In genomic region chr14:121466501-121466900, GRCm38 (mm10) we compare ENCODE assay signal across 34 mouse cellular contexts. TPM values are rescaled to one million over a fixed set of nuclear protein-coding genes. Genes with fewer than 3 reads are reported as not detected.
DNase-seq lines count a peak whose midpoint lies in the region; ATAC-seq and TF ChIP-seq lines count a peak whose summit lies in the region.
"Had no signal": no experiment of that assay in that cellular context is flagged by ENCODE, and none has a peak within 500 bp of the region (broad histone marks: within the 10 kb centered on the region; RNA-seq: fewer than 3 reads in every experiment).

No protein-coding gene starts in this region.

- H3K4me2 ChIP-seq in hindbrain, postnatal 0 days (ENCODE audit: low read depth, low read length): no peak overlapping the region
- H3K4me2 ChIP-seq in hindbrain, embryonic 12.5 days (replicated peaks): no peak overlapping the region
- H3K4me2 ChIP-seq in forebrain, embryonic 16.5 days (ENCODE audit: low read length): no peak overlapping the region
- H3K4me2 ChIP-seq: embryonic facial prominence, embryonic 12.5 days; heart, embryonic 15.5 days; limb, embryonic 15.5 days; liver, embryonic 13.5 days; midbrain, embryonic 12.5 days; neural tube, embryonic 12.5 days; stomach, embryonic 15.5 days had no signal

- TF ChIP-seq CTCF in hindbrain, postnatal 0 days (IDR thresholded peaks at IDR 0.05; ENCODE audit: low read depth): no peak

- WGBS in hindbrain, postnatal 0 days: 61% methylated on average over 4 of the region's 4 CpGs
- WGBS in hindbrain, embryonic 12.5 days: 90% methylated on average over 4 of the region's 4 CpGs
- 71% methylated on average over 4 of the region's 4 CpGs for WGBS in forebrain, embryonic 16.5 days

- H3K4me3 ChIP-seq in hindbrain, postnatal 0 days (ENCODE audit: low read length): no peak overlapping the region
- no peak overlapping the region for H3K4me3 ChIP-seq in hindbrain, embryonic 12.5 days
- no peak overlapping the region for H3K4me3 ChIP-seq in forebrain, embryonic 16.5 days (replicated peaks; ENCODE audit: low read length)
- H3K4me3 ChIP-seq: embryonic facial prominence, embryonic 12.5 days; heart, adult 2 months; heart, embryonic 15.5 days; limb, embryonic 10.5 days; limb, embryonic 15.5 days; liver, embryonic 13.5 days; megakaryocyte, embryonic 14.5 days; midbrain, embryonic 12.5 days; myocyte; neural tube, embryonic 12.5 days; stomach, embryonic 15.5 days had no signal

- ATAC-seq in hindbrain, postnatal 0 days: no peak
- no peak for ATAC-seq in hindbrain, embryonic 12.5 days (ENCODE audit: low FRiP score)
- ATAC-seq in forebrain, embryonic 16.5 days: no peak
- ATAC-seq: forebrain, embryonic 14.5 days; intestine, embryonic 16.5 days; lung, postnatal 0 days had no signal

- DNase-seq in adrenal gland, adult (ENCODE audit: inconsistent age in 2 of 2, low spot score in 1 of 2): peak; percentile 80 to 87
- DNase-seq in adrenal gland, postnatal 4 days (ENCODE audit: low spot score in 2 of 2): no peak
- peak; percentile 7 for DNase-seq in hindbrain, postnatal 0 days (ENCODE audit: low spot score)
- DNase-seq in adrenal gland, postnatal 10 days: peak; percentile 62
- no peak for DNase-seq in right cerebral cortex, postnatal 14 days
- DNase-seq: cerebellum, adult 11-12 months; cerebellum, postnatal 25 days; gastrocnemius, postnatal 25 days; heart, adult 2 months; kidney, adult 8-10 months; kidney, postnatal 4 days; liver, embryonic 13.5 days; lung, adult 18-20 months; lung, postnatal 4 days had no signal

- no peak overlapping the region for H3K27ac ChIP-seq in hindbrain, postnatal 0 days
- H3K27ac ChIP-seq in hindbrain, embryonic 12.5 days: no peak overlapping the region
- H3K27ac ChIP-seq in forebrain, embryonic 16.5 days (ENCODE audit: low read length): no peak overlapping the region
- H3K27ac ChIP-seq: embryonic facial prominence, embryonic 12.5 days; heart, adult 2 months; heart, embryonic 15.5 days; kidney, postnatal 0 days; limb, embryonic 10.5 days; limb, embryonic 15.5 days; liver, embryonic 13.5 days; midbrain, embryonic 12.5 days; neural tube, embryonic 12.5 days; stomach, embryonic 15.5 days had no signal

- no peaks in the 10 kb centered on the region for H3K36me3 ChIP-seq in hindbrain, postnatal 0 days (ENCODE audit: insufficient read depth, low read length)
- no peaks in the 10 kb centered on the region for H3K36me3 ChIP-seq in hindbrain, embryonic 12.5 days
- H3K36me3 ChIP-seq in forebrain, embryonic 16.5 days (ENCODE audit: control insufficient read depth, insufficient read depth): no peaks in the 10 kb centered on the region
- H3K36me3 ChIP-seq: embryonic facial prominence, embryonic 12.5 days; heart, embryonic 15.5 days; limb, embryonic 10.5 days; limb, embryonic 15.5 days; liver, embryonic 13.5 days; midbrain, embryonic 12.5 days; neural tube, embryonic 12.5 days; stomach, embryonic 15.5 days had no signal

- no peak overlapping the region for H3K9ac ChIP-seq in hindbrain, postnatal 0 days (replicated peaks; ENCODE audit: low read length)
- no peak overlapping the region for H3K9ac ChIP-seq in hindbrain, embryonic 12.5 days
- no peak overlapping the region for H3K9ac ChIP-seq in forebrain, embryonic 16.5 days (replicated peaks; ENCODE audit: low read depth, low read length)
- H3K9ac ChIP-seq: embryonic facial prominence, embryonic 12.5 days; heart, embryonic 15.5 days; limb, embryonic 15.5 days; liver, embryonic 13.5 days; midbrain, embryonic 12.5 days; neural tube, embryonic 12.5 days; stomach, embryonic 15.5 days had no signal

- H3K27me3 ChIP-seq in hindbrain, postnatal 0 days (ENCODE audit: insufficient read depth, low read length): no peaks in the 10 kb centered on the region
- H3K27me3 ChIP-seq in hindbrain, embryonic 12.5 days: no peaks in the 10 kb centered on the region
- no peaks in the 10 kb centered on the region for H3K27me3 ChIP-seq in forebrain, embryonic 16.5 days (replicated peaks; ENCODE audit: control insufficient read depth, insufficient read depth, low read length)
- H3K27me3 ChIP-seq: embryonic facial prominence, embryonic 12.5 days; heart, embryonic 15.5 days; limb, embryonic 15.5 days; midbrain, embryonic 12.5 days; neural tube, embryonic 12.5 days; stomach, embryonic 15.5 days had no signal

- H3K4me1 ChIP-seq in hindbrain, postnatal 0 days (ENCODE audit: insufficient read depth, low read length): no peaks in the 10 kb centered on the region
- H3K4me1 ChIP-seq in hindbrain, embryonic 12.5 days: no peaks in the 10 kb centered on the region
- no peaks in the 10 kb centered on the region for H3K4me1 ChIP-seq in forebrain, embryonic 16.5 days (replicated peaks; ENCODE audit: control insufficient read depth, insufficient read depth, low read length)
- H3K4me1 ChIP-seq: embryonic facial prominence, embryonic 12.5 days; heart, embryonic 15.5 days; limb, embryonic 10.5 days; limb, embryonic 15.5 days; liver, embryonic 13.5 days; megakaryocyte, embryonic 14.5 days; midbrain, embryonic 12.5 days; neural tube, embryonic 12.5 days; stomach, embryonic 15.5 days had no signal

- H3K9me3 ChIP-seq in hindbrain, postnatal 0 days (ENCODE audit: low read length): no peaks in the 10 kb centered on the region
- no peaks in the 10 kb centered on the region for H3K9me3 ChIP-seq in hindbrain, embryonic 12.5 days (replicated peaks)
- no peaks in the 10 kb centered on the region for H3K9me3 ChIP-seq in forebrain, embryonic 16.5 days (ENCODE audit: control insufficient read depth, low read length)
- H3K9me3 ChIP-seq: embryonic facial prominence, embryonic 12.5 days; heart, embryonic 15.5 days; limb, embryonic 10.5 days; limb, embryonic 15.5 days; liver, embryonic 13.5 days; midbrain, embryonic 12.5 days; neural tube, embryonic 12.5 days; stomach, embryonic 15.5 days had no signal

RNA-seq across cellular contexts. Expression of gene Slc15a1, which starts 38.6 kb away (rescaled TPM):
- total RNA-seq in adrenal gland, postnatal 4 days (2021): under 1 TPM; 0.20 to 0.28 TPM
- not detected in 2 replicates for total RNA-seq in hindbrain, postnatal 0 days (2014; rRNA removed)
- polyA plus RNA-seq in hindbrain, postnatal 0 days (2015; fragmentation: Nextera tagmentation; extraction: Ambion mirVana): 0.08 TPM in 2 replicates
- 0.14 and 0.49 TPM in 2 replicates for polyA plus RNA-seq in hindbrain, embryonic 12.5 days (2016; fragmentation: Nextera tagmentation; extraction: Ambion mirVana)
- total RNA-seq in adrenal gland, postnatal 10 days (2021): under 1 TPM; 0.09 to 0.36 TPM
- polyA plus RNA-seq in forebrain, embryonic 16.5 days (2015; fragmentation: Nextera tagmentation; extraction: Ambion mirVana): 0.17 TPM in 1 of 2 replicates, not detected in the other
- total RNA-seq: gastrocnemius, adult 18-20 months; gastrocnemius, postnatal 25 days; heart, adult 2 months; heart, postnatal 25 days; layer of hippocampus, adult 8-10 months; left cerebral cortex, adult 8-10 months; MEL had no signal
- polyA plus RNA-seq: forebrain, embryonic 14.5 days; heart, adult 2 months; limb, embryonic 10.5 days; liver, embryonic 13.5 days; midbrain, embryonic 12.5 days; myocyte; neural tube, embryonic 12.5 days had no signal

Comparison
In these comparisons a context has a peak if more than half of its experiments do, and no peak if none do; other contexts are left out.
1. DNase-seq: peak in adrenal gland, adult (2 of 2), hindbrain, postnatal 0 days (single experiment) and adrenal gland, postnatal 10 days (single experiment); none in adrenal gland, postnatal 4 days (0 of 2) and right cerebral cortex, postnatal 14 days (single experiment).